Mouse (Mus musculus): ENCODE results near the gene Rab19.
"Not testable (repeated sequence)": the region's sequence is repeated elsewhere in the genome, so short reads cannot be mapped to it uniquely, and the experiment has no call there.

Gene Rab19

DNA sequence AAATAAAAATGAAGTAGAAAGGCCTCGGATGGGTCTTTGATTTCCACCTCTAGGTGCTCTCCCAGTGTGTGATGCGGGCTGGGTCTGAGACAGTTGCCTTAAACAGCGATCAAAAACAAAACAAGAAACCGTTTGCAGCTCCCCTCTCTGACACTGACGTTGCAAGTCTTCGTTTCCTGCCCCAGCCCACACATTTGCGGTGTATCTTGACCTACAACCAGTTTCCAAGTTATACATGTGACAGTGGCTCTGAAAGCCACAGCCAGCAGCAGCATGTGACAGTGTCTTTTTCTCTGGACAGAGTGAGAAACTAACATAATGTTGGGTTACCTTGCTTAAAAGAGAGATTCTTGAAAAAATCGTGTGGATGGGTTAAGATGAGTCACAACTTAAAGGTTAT lies 1.2 kb upstream of the Rab19 start:
- no peak for DNase-seq (ENCODE audit: low spot score)

DNA sequence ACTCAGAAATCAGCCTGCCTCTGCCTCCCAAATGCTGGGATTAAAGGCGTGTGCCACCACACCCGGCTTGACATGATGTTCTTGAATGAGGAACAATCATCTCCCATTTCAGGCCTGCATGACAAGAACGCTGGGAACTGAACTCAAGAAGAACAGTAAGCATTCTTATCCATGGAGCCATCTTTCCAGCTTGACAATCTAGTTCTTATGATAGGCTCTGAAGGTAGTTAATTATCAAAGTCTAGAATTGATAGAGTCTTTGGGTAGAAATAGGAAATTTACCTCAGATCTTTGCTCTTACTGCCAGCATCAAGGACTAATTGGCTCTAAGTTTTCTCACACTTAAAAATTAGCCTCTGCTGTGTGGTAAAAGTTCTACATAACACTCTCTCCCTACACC lies 699 bp upstream of the Rab19 start:
- no peak for DNase-seq (ENCODE audit: low spot score)

DNA sequence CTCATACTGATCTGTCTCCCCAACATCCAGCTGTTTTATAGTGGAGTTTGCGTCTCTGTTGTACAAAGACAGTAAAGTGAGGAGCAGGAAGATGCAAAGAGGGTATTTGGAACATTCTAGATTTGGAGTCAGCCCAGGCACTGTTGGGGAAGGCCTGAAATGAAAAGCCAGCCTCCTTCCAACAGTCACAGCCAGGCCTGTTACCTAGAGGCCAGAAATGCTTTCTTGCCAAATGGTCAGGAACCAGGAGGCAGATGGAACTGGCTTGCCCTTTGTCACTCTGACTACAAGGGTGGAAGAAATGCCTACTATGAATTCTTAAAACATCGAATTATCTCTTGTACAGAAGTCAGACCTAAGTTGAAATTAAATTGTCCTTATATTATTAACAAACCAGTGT lies 9.0 kb downstream of the Rab19 start:
- DNase-seq (ENCODE audit: low spot score) = no peak

DNA sequence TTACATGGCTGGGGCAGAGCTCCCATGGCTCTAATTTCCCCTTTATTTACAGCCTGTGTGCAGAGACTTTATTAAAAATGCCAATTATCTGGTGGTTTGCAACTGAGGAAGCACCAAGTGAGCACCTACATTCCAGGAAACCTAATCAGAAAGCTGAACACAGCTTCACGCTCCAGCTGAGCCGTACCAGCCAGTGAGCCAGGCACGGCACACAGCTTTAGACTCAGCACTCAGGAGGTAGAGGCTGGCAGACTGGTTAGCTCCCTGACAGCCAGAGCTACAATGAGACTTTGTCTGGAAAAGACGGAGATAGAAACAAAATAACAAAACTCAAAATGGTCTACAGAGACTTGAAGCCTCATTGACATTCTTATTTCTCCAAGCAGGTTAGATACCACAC lies 14.5 kb downstream of the Rab19 start:
- no peak for DNase-seq (ENCODE audit: low spot score)

DNA sequence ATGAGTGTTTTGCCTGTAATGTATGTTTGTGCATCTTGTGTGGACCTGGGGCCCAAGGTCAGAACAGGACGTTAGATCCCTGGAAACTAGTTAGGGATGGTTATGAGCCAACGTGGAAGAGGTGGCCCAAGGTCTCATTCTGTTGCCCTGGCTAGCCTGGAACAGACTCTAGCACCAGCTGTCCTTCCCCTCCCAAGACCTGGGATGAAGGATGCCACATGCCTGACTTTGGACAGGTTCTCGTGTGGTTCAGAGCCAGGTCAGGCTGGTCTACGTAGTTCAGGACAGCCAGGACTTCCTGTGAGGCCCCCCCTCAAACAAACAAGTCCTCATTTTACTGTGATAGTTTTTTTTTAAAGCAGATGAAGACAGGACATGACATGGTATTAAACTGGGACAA lies 14.9 kb downstream of the Rab19 start:
- no peak for DNase-seq (ENCODE audit: low spot score)

DNA sequence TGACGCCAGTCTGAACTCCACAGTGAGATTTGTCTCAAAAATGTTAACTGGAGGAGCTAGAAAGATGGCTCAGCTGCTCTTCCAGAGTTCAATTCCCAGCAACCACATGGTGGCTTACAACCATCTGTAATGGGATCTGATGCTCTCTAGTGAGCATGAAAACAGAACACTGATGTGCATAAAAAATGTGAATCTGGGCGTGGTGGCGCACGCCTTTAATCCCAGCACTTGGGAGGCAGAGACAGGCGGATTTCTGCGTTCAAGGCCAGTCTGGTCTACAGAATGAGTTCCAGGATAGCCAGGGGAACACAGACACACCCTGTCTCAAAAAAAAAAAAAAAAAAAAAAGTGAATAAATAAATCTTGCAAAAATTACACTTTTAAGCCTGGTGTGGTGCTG lies 16.1 kb downstream of the Rab19 start:
- no peak for DNase-seq (ENCODE audit: low spot score)

DNA sequence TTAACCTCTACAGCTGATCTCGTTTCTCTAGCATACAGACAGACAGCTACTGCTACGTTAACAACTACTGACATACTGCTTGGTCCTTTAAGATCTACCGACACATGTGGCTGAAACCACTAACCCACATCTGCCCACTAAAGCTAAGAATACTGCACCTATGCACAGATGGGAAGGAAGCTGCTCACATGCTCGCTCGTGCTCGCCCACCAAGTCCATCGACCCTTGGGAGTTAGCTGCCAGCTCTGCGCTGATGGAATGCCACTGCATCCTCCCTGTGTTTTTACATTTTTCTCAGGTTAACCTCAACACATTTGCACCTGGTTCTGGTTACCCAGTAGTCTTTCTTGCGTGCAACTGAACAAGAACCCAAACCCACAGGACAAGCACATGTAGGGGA lies 17.4 kb downstream of the Rab19 start:
- DNase-seq (ENCODE audit: low spot score) = no peak

DNA sequence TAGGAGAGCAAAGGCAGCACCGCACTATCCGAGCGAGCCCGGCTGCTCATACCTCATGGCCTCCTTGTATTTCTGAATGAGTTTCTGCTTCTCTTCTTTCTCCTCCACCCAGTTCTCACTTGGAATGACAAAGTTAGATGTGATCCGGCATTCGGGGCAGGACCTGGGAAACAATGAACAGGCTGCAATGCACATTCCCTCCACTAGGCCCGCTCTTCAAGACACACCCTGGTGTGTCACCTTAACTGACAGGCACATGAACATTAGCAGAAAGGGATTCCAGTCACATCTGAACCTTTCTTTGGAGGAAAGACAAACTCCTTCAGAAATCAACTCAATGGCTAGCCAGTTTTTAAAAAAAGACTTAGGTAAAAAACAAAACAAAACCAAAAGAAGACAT lies 19.4 kb downstream of the Rab19 start:
- no peak for DNase-seq (ENCODE audit: low spot score)

DNA sequence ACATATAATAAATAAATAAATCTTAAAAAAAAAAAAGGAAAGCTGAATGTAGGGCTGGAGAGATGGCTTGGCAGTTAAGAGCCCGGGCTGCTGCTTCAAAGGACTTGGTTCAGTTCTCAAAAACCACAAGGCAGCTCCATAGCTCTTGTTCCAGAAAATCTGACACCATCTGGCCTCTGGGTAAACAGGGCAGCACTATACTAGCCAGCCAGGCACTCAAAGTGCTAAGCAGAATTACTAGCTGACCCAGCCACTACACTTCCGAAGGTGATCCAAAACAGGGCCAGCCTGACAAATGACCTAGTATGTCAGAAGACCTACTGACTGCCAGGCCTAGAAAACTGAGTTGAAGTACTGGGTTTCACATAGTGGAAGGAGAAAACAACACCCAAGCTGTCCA lies 22.2 kb downstream of the Rab19 start:
- DNase-seq (ENCODE audit: low spot score) = no peak

DNA sequence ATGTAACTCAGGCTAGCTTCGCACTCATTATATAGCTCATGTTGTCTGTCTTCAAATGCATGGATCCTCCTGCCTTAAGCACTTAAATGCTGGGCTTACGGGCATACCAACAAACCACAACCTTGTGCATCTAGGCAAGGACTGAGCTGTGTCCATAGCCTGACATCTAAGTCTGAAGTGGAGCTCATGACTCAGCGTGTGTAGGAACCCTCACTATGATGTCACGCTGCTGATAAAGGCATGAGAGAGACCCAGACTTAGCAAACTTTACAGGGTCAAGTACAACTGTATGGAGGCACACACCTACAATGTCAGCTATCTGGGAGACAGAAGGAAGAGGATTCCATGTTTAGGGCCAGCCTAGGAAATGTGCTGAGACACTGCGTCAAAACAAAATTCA lies 25.5 kb downstream of the Rab19 start:
- no peak for DNase-seq (ENCODE audit: low spot score)

DNA sequence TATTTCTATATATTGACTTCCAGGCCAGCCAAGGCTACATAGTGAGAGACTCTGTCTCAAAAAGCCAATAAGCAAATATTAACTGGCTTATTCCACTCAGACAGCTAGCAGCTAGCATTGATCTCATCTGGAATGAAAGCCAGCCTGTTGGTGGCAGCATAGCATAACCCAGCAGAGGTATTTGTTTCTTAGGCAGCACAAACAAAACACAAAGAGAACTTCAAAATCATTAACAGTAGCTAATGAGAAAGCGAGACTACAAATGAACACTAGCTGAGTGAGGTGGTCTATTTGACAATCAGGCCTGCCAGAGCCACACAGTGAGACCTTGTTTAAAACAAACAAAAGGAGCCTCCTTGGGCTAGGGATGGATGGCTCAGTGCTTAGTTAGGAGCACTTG lies 33.1 kb downstream of the Rab19 start:
- DNase-seq (ENCODE audit: low spot score) = no peak

DNA sequence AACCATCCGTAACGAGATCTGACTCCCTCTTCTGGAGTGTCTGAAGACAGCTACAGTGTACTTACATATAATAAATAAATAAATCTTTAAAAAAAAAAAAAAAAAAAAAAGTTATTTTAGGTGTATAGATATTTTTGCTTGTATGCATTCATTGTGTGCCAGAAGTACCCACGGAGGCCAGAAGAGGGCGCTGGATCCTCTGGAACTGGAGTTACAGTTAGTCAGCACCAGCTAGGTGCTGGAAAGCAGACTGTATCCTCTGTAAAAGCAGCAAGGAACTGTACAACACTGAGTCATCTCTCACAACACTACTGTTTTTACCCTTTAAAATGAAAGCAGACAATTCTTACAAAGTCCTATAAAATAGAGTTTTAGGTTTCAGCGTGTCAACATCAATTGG lies 34.8 kb downstream of the Rab19 start:
- peak; percentile 47 for DNase-seq (ENCODE audit: low spot score)

DNA sequence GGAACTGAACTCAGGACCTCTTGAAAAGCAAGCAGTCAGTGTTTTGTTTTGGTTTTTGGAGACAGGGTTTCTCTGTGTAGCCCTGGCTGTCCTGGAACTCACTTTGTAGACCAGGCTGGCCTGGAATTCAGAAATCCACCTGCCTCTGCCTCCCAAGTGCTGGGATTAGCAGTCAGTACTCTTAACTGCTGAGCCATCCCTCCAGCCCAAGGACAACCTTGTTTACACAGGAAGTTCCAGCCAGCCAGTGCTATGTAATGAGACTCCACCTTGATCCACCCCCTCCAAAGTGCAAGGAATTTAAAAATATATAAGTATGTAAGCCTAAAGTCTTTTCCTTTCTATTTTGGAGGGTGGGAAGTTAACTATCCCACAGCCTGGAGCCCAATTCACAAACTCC lies 35.7 kb downstream of the Rab19 start:
- DNase-seq (ENCODE audit: low spot score) = not testable (repeated sequence)

DNA sequence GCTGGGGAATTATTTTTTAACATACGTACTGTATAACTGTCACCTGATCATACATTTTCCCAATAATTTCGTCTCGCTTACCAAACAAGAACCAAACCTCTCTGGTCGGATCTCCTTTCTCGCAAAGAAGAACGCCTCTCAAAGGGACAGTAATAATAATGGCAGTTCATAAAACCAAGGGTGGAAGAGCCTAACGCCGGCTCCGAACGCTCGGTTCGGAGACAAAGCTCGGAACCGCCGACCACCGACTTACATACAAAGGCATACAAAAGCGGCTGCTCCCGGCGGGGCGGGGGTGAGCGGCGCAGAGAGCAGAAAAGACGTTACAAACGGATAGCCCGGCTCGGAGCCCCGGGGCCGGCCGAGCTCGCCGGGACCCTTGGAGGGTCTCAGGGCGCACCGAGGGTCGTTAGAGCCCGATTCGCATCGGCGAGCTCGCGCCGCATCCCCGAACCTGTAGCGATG lies 38.4 kb downstream of the Rab19 start:
- DNase-seq (ENCODE audit: low spot score) = no peak

DNA sequence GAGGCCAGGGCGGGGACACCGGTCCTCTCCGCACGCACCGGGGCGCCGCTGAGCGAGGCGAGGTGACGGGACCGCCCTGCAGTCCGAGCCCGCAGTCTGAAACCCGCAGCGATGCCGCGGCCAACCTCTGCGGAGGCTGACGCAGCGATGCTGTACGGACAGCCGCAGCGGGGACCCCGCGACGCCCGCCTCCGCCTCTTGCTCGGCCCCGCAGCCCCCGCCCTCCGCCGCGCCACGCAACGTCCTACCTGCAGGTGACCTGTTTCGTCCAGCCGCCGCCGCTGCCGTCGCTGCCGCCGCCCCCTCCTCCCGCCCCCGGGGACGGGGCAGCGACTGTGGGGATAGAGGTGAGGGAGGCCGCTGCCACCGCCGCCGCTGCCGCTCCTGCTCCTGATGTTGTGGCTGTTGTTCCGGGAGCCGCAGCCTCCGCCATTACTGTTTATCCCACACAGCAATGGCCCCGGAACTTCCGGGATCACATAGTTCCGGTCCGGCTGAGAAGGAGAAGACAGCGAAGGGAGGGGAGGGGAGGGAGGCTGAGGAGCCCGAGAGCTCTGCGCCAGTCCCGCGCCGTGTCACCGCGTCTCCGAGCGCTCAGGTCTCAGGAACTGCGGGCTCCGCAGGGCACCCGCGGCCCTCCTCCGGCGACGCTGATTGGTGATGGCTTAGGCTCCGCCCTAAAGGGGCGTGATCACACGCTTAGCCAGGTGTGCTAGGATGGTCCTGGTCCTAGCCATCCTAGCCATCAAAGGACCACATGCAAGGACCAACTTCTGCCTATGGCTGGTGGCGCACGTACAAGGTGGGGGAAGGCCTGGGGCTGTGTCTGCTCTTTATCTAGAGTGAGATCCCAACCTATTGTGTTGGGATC lies 39.1 kb downstream of the Rab19 start, which contains the start of gene Mkrn1:
Mkrn1 (minus strand) TSS at position 612 of the 871 bp plus-strand sequence.
- peak; percentile 57 for DNase-seq (ENCODE audit: low spot score)

DNA sequence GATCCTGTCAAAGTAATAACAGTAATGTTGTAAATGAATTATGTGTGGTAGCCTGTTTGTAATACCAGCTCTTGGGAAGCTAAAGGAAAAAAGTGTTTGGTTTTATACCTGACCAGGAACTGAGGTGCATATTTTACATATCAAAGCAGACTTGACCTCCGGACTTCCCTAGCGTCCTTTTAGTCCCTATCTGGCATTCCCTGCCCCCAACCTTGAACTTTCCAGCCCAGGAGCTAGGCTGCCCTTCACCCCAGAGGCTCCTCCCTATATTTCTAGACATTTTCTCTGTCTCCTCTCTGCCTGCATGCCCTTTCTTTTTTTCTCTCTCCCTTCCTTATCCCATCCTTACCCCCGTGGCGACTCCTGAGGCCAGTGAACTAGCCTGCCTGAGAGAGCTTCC lies 39.9 kb downstream of the Rab19 start:
- DNase-seq (ENCODE audit: low spot score) = no peak

DNA sequence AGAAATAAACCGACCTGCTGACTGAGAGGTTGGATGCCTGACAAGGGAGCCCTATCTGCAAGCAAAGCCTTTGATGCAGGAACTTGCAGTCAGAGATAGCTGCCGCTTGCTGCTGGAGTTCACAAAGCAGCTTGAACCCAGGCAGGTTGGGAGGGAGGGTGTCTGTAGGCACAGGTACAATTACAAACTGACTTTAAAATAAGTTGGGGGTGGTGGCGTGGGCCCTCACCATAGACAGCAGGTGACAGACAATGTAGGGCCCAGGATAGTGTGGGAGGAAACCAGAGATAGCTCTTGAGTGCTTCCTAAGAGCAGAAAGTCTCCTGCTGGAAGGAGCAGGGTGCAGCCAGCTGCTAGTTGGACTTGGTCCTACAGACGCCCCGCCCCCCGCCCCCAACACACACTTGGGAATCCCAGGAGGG lies 42.2 kb downstream of the Rab19 start:
- no peak for DNase-seq (ENCODE audit: low spot score)

DNA sequence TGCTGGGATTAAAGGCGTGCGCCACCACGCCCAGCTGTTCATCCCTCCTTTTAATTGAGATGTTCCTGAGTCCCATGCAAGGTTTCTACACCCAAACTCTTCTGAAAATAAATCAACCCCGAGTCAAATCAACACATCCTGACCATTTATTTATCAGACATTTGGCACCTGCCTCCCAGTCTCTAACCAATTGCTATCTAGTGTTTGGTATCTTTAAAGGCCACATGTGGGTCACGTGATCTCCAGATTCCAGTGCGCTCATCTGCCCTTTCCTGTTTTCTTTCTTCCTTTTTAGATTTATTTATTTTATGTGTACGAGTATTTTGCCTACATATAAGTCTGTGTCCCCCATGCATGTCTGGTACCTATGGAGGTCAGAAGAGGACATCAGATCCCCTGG lies 42.7 kb downstream of the Rab19 start:
- DNase-seq (ENCODE audit: low spot score) = no peak

DNA sequence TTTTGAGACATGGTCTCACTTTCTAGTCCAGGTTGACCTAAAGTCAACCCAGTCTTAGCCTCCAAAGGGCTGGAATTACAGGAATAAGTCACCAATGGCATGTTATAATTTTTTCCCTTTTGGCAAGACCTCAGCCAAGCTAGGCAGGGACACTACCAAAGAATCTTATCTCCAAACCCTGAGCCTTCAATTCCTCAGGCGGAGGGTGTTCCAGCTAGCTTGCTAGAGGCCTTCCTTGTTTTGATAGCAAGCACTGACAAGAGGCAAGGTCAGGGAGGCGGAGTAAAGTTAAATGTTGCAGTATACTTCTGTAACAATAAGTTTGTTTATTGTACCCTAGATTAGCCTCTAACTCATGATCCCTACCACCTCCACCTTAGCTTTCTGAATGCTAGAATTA lies 44.2 kb downstream of the Rab19 start:
- no peak for DNase-seq (ENCODE audit: low spot score)

DNA sequence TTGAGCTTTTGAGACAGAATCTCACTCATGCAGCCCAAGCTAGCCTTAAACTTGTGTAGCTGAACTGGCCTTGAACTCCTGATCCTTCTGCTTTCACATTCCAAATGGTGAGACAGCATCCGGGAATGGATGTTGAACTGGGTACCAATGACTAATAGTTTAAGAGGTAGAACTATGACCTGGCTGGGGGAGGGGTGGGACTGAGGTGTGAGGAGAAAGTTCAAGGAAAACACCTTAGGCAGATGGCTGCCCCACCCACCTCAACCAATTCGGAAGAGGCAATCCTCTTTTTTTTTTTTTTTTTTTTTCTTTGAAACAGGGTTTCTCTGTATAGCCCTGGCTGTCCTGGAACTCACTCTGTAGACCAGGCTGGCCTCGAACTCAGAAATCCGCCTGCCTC lies 45.8 kb downstream of the Rab19 start:
- no peak for DNase-seq (ENCODE audit: low spot score)

DNA sequence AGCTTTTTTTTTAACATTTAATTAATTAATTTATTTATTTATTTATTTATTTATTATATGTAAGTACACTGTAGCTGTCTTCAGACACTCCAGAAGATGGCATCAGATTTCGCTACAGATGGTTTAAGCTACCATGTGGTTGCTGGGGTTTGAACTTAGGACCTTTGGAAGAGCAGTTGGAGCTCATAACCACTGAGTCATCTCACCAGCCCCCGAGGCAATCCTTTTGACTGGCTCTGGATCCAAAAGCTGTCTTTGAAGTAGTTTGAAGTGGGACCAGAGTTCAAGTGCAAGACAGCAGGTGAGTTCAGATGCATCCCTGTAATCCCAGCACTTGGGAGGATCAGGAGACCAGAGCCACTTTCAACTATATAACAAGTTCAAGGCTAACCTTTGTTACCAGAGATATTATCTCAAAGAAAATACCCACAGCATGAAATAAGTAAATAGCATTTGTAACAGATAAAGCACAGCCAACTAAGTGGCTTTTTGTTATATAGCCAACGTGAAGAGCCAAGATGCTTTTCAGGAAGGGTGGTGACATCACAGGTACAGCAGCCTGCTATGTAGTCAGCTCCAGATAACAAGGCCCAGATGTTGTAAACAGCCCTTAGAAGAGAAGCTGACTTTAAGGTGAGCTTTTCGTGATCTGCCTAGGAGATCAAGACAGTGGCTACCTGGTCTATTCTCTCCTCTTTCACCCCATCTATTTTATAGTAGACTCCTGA lies 46.5 kb downstream of the Rab19 start:
- no peak for DNase-seq (ENCODE audit: low spot score)

DNA sequence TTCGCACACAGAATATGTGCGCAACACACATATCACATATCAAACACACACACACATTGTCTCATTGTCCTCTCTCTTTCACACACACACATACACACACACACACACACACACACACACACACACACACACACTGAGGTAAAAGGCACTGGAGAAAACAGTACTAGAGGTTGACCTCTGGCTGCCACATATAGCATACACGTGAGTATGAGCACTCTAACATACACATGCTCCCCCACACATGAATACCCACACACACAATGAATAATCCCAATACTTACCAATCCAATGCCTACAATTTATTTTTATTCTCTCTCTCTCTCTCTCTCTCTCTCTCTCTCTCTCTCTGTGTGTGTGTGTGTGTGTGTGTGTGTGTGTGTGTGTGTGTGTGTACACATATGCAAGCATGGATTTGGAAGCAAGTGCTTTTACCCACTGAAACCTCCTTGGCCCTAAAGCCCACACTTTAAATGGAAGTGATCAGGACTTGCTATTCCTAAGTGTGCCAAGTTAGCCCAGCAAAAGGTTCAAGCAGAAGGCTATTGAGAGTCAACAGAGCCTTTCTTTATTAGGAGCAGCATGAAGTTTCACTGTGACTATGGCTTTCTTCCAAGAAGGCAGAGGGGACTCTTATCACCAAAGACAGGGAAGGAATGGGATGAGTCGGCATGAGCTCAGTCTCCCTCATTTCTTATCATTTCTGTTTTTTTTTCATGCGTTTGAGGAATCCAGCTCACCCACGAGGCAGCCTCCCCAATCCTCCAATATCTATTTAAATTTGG lies 48.2 kb downstream of the Rab19 start:
- no peak for DNase-seq (ENCODE audit: low spot score)

DNA sequence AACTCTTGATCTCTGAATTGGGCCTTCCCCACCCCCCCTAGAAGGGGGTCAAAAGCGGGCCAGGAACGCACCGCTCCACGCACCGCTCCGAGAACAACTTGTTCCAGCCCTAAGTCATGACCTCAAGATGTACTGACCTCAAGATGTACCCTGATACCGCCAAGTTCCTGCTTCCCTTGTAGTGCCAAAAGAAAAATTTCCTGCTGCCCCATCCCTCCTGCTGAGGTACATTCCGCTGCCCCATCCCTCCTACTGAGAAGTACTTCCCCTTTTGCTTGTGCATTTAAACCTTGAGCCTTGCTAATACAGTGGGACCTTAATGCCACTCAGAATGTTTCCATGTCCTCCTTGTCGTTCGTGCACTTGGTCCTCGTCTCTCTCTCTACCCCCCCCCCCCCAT lies 49.7 kb downstream of the Rab19 start:
- no peak for DNase-seq (ENCODE audit: low spot score)

Data from ovary, postnatal 14 days (tissue).